Mouse (Mus musculus) megakaryocyte, adult 5-6 weeks (primary cell): ENCODE measurements at regions not wholly inside any gene's neighbourhood (a gene's known extent, or its start where the extent isn't known, plus 50 kb on each side); places are given as distances from the start of the nearest gene placed in this dataset.

Experiments used
- ATAC-seq: 2 replicates; pipeline ENCODE4 v1.8.0; 2016; ENCODE audit warnings: mild to moderate bottlenecking, inconsistent platforms; ENCODE audit not compliant: poor library complexity, severe bottlenecking

DNA sequence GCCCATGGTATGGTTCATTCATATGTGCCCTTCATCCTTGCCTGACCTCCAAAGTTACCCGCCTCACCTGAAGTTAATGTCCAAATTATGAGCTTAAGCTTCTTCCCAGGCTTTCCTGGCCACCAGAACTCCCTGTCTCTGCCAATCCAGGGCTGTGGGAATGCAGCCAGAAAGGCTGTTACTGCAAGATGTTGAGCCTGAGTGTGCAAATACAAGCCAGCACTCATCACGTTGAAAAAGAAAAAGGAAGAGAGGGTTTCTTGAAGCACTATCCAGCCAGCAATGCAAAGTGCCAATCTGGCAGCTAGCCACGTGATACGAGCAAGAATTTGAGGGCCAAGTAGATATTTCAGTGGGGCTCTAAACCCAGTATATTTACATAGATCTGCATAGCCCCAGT, 213.7 kb downstream of the Hs3st3b1 start:
- no peak for ATAC-seq

DNA sequence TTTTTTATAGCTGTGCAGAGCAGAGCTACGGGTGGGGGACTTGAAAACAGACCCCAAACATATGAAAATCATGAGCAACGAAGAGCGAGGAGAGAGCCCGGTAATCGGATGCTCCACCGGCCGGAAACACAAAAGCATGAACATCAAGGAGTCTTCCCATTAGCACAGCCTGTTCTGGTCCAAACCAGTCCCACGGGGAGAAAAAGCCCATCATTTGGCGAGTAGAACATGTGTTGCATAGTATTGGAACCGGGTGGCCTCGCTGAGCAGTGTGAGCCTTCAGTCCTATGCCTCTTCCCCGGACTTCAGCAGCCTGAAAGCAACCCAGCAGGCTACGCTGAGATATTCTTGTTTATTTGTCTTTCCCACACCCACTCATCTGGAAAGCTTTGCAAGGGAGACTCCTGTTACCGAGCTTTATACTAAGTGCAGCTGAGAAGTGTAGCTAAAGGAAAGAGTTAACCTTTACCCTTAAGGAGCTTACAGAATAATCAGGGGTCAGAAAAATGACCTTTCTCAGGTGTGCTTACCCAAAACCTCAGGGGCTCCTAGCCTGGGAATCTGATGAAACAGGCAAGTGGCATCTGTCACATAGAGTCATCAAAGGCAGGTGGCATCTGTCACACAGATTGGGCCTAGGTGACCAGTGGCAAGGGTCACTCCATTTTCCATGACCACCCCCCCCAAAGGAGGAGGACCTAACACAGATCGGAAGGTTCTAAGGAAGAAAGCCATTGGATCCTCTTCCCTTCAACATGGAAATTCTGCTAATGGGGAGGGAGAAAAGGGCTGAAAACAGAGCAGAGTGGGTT, 209.8 kb downstream of the Hs3st3b1 start:
- ATAC-seq, result no peak

DNA sequence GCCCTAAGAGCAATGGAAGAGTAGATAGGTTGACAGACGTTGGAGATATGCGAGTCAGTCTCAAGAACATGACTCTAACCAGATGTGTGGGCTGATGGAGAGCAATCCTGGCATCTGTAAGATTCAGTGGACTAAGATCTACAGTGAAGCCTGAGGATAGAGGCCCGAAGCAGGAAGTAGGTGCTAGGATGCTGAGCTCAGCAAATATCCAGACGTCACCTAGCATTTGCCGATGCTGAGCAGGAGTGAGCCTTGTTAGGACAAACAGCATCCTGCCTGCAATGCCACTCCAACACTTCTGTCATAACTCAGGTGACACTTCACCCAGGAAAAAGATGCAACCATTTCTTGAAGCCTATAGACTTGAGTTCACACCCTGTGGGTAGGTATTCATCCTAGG, 199.8 kb downstream of the Hs3st3b1 start:
- no peak for ATAC-seq

DNA sequence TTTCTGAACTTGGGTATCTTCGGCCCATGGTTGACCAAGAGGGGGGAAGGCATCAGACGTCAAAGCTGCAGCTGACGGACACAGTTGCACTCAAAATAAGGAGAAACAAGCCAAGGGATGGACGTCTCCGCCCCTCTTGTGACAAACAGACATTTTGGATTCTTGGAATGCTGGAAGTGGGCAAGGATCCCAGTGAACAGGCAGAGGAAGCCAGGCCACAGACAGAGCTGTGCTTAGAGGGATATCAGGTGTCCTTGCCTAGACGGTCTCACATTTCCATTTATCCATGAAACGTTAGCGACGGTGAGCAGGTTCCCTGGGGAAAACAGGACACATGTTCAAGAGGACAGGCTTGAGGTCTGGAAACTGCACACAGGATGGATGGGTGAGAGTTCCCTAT, 191.2 kb downstream of the Hs3st3b1 start:
- ATAC-seq, result no peak

DNA sequence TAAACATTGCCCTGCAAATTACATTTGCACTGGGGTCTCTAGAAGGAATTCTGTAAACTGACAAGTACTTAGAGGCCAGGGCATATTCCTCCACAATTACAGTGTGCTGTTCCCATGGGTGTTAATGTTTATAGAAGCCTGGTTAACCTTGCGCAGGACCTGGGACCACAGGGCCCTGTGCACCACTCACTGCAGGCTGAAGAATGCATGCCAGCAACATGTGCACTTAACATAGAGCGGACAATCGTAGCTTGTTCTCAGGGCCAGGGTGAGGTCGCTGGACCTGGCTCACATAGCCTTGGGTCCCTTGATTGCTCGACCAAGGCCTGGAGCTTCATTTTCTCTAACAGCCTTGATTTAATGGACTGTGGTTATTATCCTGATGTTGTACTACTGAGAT, 168.8 kb downstream of the Hs3st3b1 start:
- no peak for ATAC-seq

DNA sequence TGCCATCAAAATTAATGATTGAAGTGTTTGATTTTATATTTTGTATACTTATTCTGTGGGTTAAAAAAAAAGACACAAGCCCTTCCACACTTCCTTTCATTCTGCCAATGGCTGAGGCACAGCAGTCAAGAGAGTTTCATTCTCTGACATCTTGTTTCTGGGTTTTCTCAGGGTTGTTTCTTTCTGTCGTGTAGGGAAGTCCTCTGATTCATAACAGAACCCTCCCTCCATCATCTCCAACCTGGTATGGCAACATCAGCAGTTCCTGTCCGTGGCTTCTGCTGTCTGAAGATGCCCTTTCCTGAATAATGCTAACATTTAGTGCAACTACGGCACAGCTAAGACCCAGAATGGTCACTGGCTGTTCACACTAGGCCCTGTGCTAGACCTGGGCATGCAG, 167.3 kb downstream of the Hs3st3b1 start:
- ATAC-seq, result no peak

DNA sequence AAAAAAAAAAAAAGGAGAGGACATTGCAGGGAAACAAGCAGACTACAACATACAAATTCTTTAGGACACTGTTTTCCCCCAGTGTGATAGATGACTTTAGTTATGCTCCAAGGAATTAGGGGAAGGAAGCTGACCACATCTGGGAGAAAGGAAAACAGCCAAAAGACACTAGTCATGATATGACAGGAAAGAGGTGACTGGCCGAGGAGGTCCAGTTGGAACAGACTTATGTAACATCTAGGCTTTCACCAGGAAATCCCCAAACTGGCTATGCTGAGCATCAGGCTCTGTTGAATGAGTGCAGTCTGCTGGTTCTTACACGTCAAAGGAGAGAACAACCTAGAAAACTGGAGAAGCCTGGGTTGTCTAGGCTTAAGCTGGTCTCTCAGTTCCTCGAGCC, 163.8 kb downstream of the Hs3st3b1 start:
- no peak for ATAC-seq

DNA sequence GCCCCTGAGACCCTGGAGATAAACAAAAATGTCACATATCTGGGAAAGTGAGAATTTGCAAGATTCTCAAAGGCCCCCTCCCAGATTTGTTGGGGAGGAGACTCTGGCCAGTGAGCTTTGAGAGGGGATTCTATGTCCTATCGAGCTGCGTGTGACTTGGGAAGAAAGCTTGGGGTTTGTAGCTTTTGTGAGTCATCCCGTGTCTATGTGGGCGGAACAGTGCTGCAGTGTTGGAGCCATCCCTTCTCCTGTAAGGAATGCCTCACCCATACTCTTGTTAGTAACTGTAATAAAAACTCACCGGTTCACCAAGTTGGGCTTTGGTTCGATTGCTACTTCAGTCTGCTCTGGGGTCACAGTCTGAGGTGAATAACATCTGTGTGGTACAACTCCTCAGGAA, 160.5 kb downstream of the Hs3st3b1 start:
- no peak for ATAC-seq

DNA sequence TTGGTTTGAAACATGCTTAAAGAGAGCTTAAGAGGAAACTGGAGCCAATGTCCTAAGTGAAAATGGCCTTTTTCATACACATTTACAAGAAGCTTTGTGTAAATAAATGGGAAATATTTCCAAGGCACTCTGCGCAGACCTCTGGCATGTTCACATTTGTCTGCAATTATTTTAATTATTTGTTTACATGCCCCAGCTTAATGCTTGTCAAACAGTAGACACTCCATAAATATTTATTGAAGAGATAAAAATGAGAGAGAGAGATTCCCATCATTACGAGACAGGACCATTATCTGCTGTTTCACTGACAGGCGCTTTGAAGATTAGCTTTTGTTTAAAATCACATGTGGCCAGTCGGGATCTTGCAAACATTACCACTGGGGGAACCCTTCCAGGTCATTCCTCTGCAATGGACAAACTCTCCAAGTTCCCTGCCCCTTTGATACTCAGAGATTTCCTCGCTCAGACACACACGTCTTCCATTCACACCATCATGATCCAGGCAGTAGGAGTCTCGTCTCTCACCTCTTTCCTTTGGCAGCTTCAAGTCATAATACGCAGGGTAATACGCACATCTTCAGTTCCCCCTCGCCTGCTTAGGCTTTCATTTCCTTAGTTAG, 154.3 kb downstream of the Hs3st3b1 start:
- no peak for ATAC-seq

DNA sequence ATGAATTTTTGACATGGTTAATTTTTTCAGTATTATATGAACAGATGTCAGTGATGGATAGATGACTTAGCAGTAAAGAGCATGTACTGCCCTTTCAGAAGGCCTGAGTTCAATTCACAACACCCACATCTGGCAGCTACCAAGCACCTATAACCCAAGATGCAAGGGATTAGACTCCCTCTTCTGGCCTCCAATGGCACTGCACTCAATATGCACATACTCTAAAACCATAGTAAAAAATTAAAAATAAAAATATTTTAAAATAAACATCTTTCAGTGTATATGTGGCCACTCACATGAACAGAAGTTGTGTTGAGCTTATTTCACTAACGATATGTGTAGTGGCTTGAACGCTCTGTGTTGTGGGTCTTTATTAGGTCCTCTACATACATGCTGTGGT, 152.4 kb downstream of the Hs3st3b1 start:
- ATAC-seq, result no peak

DNA sequence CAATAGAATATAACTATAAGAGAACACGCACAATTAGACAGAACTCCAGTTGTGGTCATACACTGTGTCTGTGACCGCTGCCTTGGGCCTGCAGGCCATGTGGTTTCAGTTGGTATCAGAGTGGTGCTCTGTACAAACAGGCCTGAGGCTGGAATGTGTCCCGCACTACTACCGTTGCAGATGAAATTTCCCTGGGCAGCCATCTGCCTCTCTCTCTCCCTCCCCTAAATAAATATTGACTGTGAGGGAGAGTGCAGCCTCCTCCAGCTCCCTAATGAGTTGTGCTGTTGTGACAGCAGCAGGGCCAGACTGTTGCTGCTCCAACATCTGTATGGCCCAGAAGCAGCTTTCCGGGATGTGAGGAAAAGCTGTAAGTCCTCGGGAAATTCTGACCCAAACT, 146.7 kb downstream of the Hs3st3b1 start:
- no peak for ATAC-seq

DNA sequence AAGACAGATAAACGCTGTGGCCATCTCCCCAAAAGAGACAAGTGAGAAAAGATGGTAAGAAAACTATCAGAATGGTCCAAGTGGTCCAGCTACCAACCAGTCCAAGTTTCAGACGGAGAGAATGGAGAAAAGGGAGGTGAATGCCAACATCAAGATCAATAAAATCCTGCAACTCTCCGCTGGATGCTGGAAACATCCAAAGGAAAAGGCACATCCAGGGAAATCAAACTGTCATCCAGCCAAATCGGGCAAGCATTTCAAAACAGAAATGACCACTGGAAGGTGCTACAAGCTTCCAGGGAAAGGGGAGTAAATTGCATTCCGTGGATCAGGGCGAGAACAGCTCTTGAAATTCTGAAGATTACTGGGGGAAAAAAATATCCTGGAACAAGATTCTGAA, 142.7 kb downstream of the Hs3st3b1 start:
- ATAC-seq, result no peak

DNA sequence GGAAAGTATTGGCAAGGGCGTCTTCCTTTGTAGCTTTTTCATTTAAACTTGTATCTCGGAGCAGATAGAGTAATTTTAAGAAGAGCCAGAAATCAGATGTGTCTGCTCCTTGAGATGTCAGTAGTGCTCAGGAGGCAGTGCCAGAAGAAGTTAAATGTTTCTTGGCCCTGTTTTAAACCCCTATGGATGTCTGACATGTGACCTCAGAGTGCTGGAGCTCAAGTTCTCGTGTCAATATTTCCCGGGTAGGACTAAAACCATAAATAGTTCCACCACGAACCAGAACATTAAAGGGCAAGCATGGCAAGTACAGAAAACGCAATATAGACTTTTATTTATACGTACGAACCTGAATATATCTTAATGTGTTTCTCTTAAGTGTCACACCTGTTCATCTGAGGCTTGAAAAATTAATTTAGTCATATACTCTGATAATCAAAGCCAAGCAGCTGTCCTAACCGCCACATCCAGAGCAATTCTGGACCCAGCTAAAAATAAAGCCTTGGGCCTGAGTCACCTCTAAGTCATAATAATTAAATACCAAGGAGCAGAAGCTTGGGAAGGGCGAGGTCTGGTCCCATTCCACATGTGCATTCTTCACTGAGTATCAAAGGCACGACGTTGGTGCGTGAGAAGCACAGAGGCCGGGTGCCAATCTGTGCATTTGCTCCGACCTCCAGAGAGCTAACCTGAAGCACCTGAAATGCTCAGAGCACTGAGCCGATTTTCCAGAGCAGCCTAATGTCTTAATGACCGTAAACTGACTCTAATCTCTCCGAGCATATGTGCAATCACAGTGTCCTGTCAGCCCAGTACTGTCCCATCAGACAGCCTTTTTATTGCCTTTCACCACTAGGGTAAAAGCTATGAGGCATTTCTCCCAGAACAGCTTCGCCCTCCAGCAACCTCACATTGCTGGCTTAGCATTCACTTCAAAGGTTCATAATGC, 139.8 kb downstream of the Hs3st3b1 start:
- ATAC-seq, result no peak

DNA sequence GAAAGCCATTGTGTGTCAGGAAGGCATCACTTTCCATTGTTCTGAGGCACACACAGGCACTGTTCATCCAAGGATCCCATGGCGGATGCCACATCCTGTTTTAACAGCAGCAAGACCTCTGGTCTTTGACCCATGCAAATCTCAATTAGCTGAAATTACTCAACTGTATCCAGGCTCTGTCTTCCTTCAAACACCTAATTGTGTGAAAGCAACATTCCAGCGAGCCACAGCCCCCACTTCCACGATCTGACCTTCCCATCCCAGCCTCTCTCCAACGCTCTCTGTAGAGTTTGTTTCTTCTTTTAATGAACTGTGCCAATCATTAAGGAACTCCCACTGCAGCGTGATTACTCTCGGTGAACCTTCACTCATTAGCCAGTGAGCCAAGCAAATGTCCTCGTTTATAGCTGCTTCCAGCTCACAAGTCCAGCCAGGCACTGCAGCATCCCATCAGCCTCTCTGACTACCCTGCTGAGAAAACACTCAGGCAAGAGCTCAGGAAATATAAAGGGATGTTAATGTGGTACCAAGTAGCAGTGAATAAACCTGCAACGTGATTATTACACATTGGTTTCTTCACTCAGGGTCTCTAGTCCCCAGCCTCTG, 136.7 kb downstream of the Hs3st3b1 start:
- ATAC-seq, result no peak

DNA sequence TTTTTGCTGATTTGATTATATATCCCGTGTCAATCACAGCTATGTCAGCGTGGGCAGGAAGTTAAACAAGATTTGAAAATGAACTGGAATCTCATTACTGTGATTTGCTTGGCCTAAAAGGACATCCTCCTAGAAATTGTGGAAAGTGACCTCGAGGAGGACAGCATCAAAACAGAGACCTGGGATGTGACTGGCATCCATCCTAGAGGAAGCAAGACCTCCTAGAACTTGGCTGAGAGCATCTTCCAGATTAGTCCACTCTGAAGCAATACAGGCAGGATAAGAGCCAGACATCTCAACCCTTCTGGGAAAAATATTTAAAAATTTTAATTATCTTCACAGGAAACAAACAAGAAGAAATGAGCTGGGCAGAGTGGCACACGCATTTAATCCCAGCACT, 136.1 kb downstream of the Hs3st3b1 start:
- ATAC-seq, result no peak

DNA sequence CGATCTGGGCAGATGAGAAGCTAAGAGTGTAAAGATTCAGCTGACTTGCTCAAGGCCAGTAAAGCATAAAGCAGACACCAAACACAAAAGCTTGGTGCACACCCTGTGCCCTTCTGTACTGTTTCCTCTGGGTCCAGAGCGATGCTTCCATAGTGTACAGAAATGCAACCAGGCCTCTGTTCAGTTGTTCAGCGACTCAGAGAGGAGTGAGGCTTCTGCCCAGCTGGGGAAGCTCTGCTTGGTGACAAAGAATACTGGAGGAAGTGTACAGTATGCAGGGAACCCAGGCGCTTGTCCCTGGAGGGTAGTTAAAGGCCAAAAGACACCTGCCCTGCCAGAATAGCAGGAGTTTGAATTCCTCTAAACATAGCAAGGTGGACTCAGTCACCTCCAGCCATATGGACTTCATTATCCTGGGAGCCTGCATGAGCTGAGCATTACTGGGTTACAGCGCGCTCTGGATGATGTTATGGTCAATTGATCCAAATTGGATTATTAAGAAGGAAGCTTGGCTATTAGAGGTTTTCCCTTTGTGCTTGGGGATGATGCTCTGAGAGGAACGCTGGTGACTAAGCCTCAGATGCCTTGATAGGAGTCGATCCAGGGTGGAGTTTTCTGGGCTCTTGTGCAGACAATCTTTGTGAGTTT, 132.5 kb downstream of the Hs3st3b1 start:
- no peak for ATAC-seq

DNA sequence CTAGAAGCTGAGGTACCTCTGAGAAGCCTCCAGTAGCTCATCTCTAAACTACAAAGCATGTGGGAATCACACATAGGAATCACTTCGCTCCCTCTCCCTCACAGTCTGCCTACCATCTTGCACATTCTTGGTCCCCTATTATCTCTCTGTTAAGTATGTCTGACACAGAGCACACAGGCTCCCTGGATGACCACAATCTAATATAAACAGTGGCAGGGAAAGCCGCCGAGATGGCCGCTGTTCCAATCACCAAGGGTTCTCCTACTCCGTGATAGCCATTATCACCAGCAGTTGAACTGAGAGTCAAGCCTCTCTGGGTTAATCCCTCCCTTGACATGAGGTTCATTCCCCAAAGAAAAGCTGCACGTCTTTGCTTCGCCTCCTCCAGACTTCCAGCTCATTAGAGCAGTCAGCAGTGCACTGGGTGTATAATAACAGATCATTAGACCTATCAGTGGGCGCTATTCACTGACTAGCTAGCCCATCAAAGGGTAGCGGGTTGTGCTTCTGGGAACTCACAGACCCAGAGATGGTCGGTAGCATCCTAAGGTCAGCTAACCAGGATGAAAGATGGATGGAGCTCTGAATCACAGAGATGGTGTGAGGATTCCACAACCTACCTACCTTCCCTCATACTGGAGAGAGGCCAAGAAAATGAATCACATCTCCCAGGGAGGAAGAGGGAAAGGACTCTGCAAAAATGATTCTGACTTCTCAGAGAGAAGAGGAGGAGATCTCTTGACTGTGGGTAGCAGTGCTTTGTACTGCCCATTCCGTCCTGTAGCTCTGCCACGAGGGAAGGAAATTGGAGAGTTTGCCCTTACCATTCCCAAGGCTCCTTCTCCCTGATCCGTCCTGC, 130.9 kb downstream of the Hs3st3b1 start:
- no peak for ATAC-seq

DNA sequence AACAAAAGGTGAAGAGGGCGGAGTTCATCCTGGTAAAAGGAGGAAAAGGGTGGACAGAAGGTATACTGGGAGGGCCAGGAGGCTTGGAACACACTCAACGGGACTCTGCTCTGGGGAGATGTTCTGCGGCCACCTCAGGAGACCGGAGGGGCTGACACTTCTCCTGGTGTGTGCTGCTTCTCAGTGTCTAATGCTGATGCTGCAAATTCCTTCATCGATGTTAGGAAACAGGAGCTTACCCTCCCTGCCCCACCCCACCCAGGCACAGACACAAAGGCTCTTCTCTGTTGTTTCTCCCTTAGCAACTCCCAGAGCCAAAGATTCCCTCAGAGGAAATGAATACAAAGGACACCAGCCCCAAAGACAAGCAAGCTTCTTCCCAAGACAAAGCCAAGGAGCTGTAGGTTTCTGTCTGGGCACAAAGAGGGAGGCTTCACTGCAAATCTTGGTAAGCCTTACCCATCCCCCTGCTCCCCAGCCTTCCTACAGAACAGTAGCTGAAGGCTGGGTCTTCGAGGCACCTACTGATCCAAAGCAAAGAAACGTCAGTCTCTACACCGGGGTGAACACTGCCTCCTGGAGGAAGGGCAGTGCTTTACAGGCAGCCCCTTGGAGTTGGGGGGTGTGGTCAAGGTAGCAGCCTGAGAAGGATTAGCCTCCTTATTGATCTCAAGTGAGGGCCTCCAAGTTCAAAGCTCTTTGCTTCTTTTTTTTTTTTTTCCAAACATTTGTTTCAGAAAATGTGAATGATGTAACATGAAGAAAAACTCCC, 128.2 kb downstream of the Hs3st3b1 start:
- ATAC-seq, result no peak

DNA sequence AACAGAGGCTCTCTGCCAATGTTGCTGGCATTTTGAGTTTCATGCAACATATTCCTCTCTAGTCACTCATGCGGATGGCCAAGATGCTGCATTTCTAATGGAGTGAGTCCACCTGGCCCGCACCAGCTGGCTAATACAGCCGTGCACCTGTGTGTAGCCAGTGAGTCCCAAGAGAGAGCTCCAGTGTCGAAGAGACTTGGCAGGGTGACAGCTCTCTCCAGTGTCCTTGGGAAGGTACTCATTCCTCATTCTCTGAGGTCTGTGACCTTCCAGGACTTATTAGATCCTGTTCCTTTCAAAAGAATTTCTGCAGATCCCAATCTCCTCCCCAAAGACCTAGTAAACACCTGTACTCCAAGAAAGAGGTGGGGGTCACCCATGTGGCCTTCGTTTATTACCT, 109.9 kb downstream of the Hs3st3b1 start:
- ATAC-seq, result no peak
